Mouse (Mus musculus) forebrain, embryonic 15.5 days (tissue): ENCODE measurements at regions not wholly inside any gene's neighbourhood (a gene's known extent, or its start where the extent isn't known, plus 50 kb on each side); places are given as distances from the start of the nearest gene placed in this dataset.
A peak's percentile ranks its signal among the peaks of the same experiment; 100 is the strongest.

Experiments
- ATAC-seq: fragments of 200-750 bp; cut with Nextera tagmentation; replicated peaks from 2 replicates; pipeline ENCODE4 v1.8.0; 2017; ENCODE audit warnings: mild to moderate bottlenecking, moderate TSS enrichment, moderate library complexity
- H3K27ac ChIP-seq: fragments of 300-500 bp; sonication (generic); replicated peaks from 2 replicates; pipeline ENCODE4 v1.5.1; 2015; ENCODE audit warnings: mild to moderate bottlenecking, inconsistent platforms
- H3K27me3 ChIP-seq: fragments of 300-500 bp; sonication (generic); 2 replicates; pipeline ENCODE4 v1.6.1; 2015; ENCODE audit warnings: inconsistent platforms
- H3K36me3 ChIP-seq: fragments of 300-500 bp; sonication (generic); 2 replicates; pipeline ENCODE4 v1.6.1; 2015; ENCODE audit warnings: mild to moderate bottlenecking, inconsistent platforms
- H3K4me1 ChIP-seq: fragments of 300-500 bp; sonication (generic); 2 replicates; pipeline ENCODE4 v1.6.1; 2015; ENCODE audit warnings: inconsistent platforms
- H3K4me2 ChIP-seq: fragments of 300-500 bp; sonication (generic); replicated peaks from 2 replicates; pipeline ENCODE4 v1.6.1; 2015; ENCODE audit warnings: mild to moderate bottlenecking, inconsistent platforms
- H3K4me3 ChIP-seq: fragments of 300-500 bp; sonication (generic); 2 replicates; pipeline ENCODE4 v1.5.1; 2015; ENCODE audit warnings: mild to moderate bottlenecking, inconsistent platforms
- H3K9ac ChIP-seq: fragments of 300-500 bp; sonication (generic); replicated peaks from 2 replicates; pipeline ENCODE4 v1.6.1; 2015; ENCODE audit warnings: mild to moderate bottlenecking, inconsistent platforms
- H3K9me3 ChIP-seq: fragments of 300-500 bp; sonication (generic); 2 replicates; pipeline ENCODE4 v1.6.1; 2016; ENCODE audit warnings: inconsistent platforms
- WGBS: fragments of 180-500 bp; shearing (Covaris S2); methylation state at CpG from one replicate; pipeline ENCODE4 v1.1.7; 2015; ENCODE audit warnings: mixed read lengths; 5-methylcytosine and 5-hydroxymethylcytosine counted together

- no peaks in the 10 kb centered on the region for H3K4me1 ChIP-seq
- no peaks in the 10 kb centered on the region for H3K9me3 ChIP-seq
- no peak overlapping the region for H3K27ac ChIP-seq
- no peak overlapping the region for H3K9ac ChIP-seq
- no peak overlapping the region for H3K4me3 ChIP-seq
- WGBS, result 84% methylated on average over 8 of the region's 8 CpGs
- ATAC-seq, result no peak
- no peaks in the 10 kb centered on the region for H3K36me3 ChIP-seq
- no peak overlapping the region for H3K4me2 ChIP-seq
- no peaks in the 10 kb centered on the region for H3K27me3 ChIP-seq
Observed at GRCm38 (mm10) chr13:32481444-32482058, 143.0 kb upstream of the Gmds start.

- no peak for ATAC-seq
- 64% methylated on average over 4 of the region's 4 CpGs for WGBS
Observed at GRCm38 (mm10) chr13:32480029-32480428, 141.5 kb upstream of the Gmds start.

GRCm38 (mm10) chr13:32479118-32479818 lies 140.7 kb upstream of the Gmds start:
- H3K27me3 ChIP-seq, result no peaks in the 10 kb centered on the region
- WGBS, result 82% methylated on average over 8 of the region's 8 CpGs
- H3K4me3 ChIP-seq, result no peak overlapping the region
- H3K27ac ChIP-seq, result no peak overlapping the region
- no peaks in the 10 kb centered on the region for H3K36me3 ChIP-seq
- H3K4me1 ChIP-seq, result no peaks in the 10 kb centered on the region
- no peak for ATAC-seq
- no peaks in the 10 kb centered on the region for H3K9me3 ChIP-seq
- H3K9ac ChIP-seq, result no peak overlapping the region
- H3K4me2 ChIP-seq, result no peak overlapping the region

More at GRCm38 (mm10) chr13:32480029-32480428, 141.5 kb upstream of the Gmds start:
- Histone ChIP-seq H3K36me3 (no peaks in the 10 kb centered on the region), H3K9ac (no peak overlapping the region), H3K27me3 (no peaks in the 10 kb centered on the region), H3K4me3 (no peak overlapping the region), H3K4me1 (no peaks in the 10 kb centered on the region), H3K27ac (no peak overlapping the region), H3K9me3 (no peaks in the 10 kb centered on the region), H3K4me2 (no peak overlapping the region)

- WGBS, result 19% methylated on average over 5 of the region's 5 CpGs
- H3K27ac ChIP-seq, result no peak overlapping the region
- H3K4me2 ChIP-seq, result no peak overlapping the region
- no peaks in the 10 kb centered on the region for H3K4me1 ChIP-seq
- no peaks in the 10 kb centered on the region for H3K36me3 ChIP-seq
- H3K9ac ChIP-seq, result no peak overlapping the region
- no peak overlapping the region for H3K4me3 ChIP-seq
- ATAC-seq, result no peak
- H3K27me3 ChIP-seq, result no peaks in the 10 kb centered on the region
- H3K9me3 ChIP-seq, result no peaks in the 10 kb centered on the region
Observed at GRCm38 (mm10) chr13:32465787-32466186, 127.2 kb upstream of the Gmds start.

GRCm38 (mm10) chr13:32465041-32465682 lies 126.6 kb upstream of the Gmds start:
- no peaks in the 10 kb centered on the region for H3K4me1 ChIP-seq
- no peak overlapping the region for H3K4me2 ChIP-seq
- no peaks in the 10 kb centered on the region for H3K36me3 ChIP-seq
- no peaks in the 10 kb centered on the region for H3K9me3 ChIP-seq
- no peak overlapping the region for H3K9ac ChIP-seq
- H3K27ac ChIP-seq, result no peak overlapping the region
- 93% methylated on average over 6 of the region's 6 CpGs for WGBS
- no peaks in the 10 kb centered on the region for H3K27me3 ChIP-seq
- ATAC-seq, result no peak
- H3K4me3 ChIP-seq, result no peak overlapping the region

GRCm38 (mm10) chr13:32454419-32455146 lies 116.0 kb upstream of the Gmds start:
- H3K27me3 ChIP-seq, result no peaks in the 10 kb centered on the region
- H3K4me3 ChIP-seq, result no peak overlapping the region
- no peaks in the 10 kb centered on the region for H3K4me1 ChIP-seq
- H3K9me3 ChIP-seq, result no peaks in the 10 kb centered on the region
- no peaks in the 10 kb centered on the region for H3K36me3 ChIP-seq
- 86% methylated on average over 11 of the region's 11 CpGs for WGBS
- ATAC-seq, result no peak
- H3K27ac ChIP-seq, result no peak overlapping the region
- H3K9ac ChIP-seq, result no peak overlapping the region
- no peak overlapping the region for H3K4me2 ChIP-seq

- peak; percentile 58 for ATAC-seq
- Histone ChIP-seq H3K27ac (no peak overlapping the region), H3K4me3 (no peak overlapping the region), H3K4me1 (no peaks in the 10 kb centered on the region), H3K9me3 (no peaks in the 10 kb centered on the region), H3K4me2 (no peak overlapping the region), H3K9ac (no peak overlapping the region), H3K36me3 (no peaks in the 10 kb centered on the region), H3K27me3 (no peaks in the 10 kb centered on the region)
- WGBS, result 61% methylated on average over 8 of the region's 8 CpGs
Observed at GRCm38 (mm10) chr13:32449710-32450417, 111.3 kb upstream of the Gmds start.

- WGBS, result 77% methylated on average over 3 of the region's 3 CpGs
- no peak overlapping the region for H3K27ac ChIP-seq
- ATAC-seq, result no peak
Observed at GRCm38 (mm10) chr13:32444531-32444930, 106.0 kb upstream of the Gmds start.

GRCm38 (mm10) chr13:32442025-32442424 lies 103.5 kb upstream of the Gmds start:
- no peak overlapping the region for H3K4me3 ChIP-seq
- 80% methylated on average over 13 of the region's 13 CpGs for WGBS
- H3K36me3 ChIP-seq, result no peaks in the 10 kb centered on the region
- H3K9me3 ChIP-seq, result no peaks in the 10 kb centered on the region
- ATAC-seq, result no peak
- no peaks in the 10 kb centered on the region for H3K4me1 ChIP-seq
- no peaks in the 10 kb centered on the region for H3K27me3 ChIP-seq
- H3K4me2 ChIP-seq, result no peak overlapping the region
- no peak overlapping the region for H3K9ac ChIP-seq
- no peak overlapping the region for H3K27ac ChIP-seq

More at GRCm38 (mm10) chr13:32444531-32444930, 106.0 kb upstream of the Gmds start:
- no peaks in the 10 kb centered on the region for H3K4me1 ChIP-seq
- H3K4me3 ChIP-seq, result no peak overlapping the region
- H3K4me2 ChIP-seq, result no peak overlapping the region
- H3K27me3 ChIP-seq, result no peaks in the 10 kb centered on the region
- no peak overlapping the region for H3K9ac ChIP-seq
- no peaks in the 10 kb centered on the region for H3K36me3 ChIP-seq
- H3K9me3 ChIP-seq, result no peaks in the 10 kb centered on the region

- 47% methylated on average over 5 of the region's 5 CpGs for WGBS
- Histone ChIP-seq H3K27me3 (no peaks in the 10 kb centered on the region), H3K36me3 (no peaks in the 10 kb centered on the region), H3K27ac (no peak overlapping the region), H3K4me2 (no peak overlapping the region), H3K4me3 (no peak overlapping the region), H3K4me1 (peaks cover 4% of the 10 kb centered on the region; the same call in 1 of the 2 replicates), H3K9me3 (no peaks in the 10 kb centered on the region), H3K9ac (no peak overlapping the region)
- peak; percentile 57 for ATAC-seq
Observed at GRCm38 (mm10) chr13:32435136-32435535, 96.6 kb upstream of the Gmds start.

- H3K4me2 ChIP-seq, result no peak overlapping the region
- 63% methylated on average over 3 of the region's 3 CpGs for WGBS
- ATAC-seq, result no peak
- no peaks in the 10 kb centered on the region for H3K27me3 ChIP-seq
- H3K9me3 ChIP-seq, result no peaks in the 10 kb centered on the region
- H3K4me1 ChIP-seq, result no peaks in the 10 kb centered on the region
- H3K36me3 ChIP-seq, result no peaks in the 10 kb centered on the region
- H3K4me3 ChIP-seq, result no peak overlapping the region
- no peak overlapping the region for H3K9ac ChIP-seq
- H3K27ac ChIP-seq, result no peak overlapping the region
Observed at GRCm38 (mm10) chr13:32428482-32428881, 89.9 kb upstream of the Gmds start.
